Mouse (Mus musculus) bone marrow, adult 2 months (tissue): ENCODE data around the gene Defa22.
"Not testable (repeated sequence)": the region's sequence is repeated elsewhere in the genome, so short reads cannot be mapped to it uniquely, and the experiment has no call there.

Source experiments
- CTCF ChIP-seq: fragments of 200-500 bp; IDR thresholded peaks from 2 replicates; pipeline ENCODE4 v1.5.1; 2011; ENCODE audit warnings: low read length, control low read depth; ENCODE audit not compliant: control insufficient read depth, insufficient read depth
- POLR2A ChIP-seq: fragments of 200-500 bp; IDR thresholded peaks from 2 replicates; pipeline ENCODE4 v1.6.1; 2011; ENCODE audit warnings: low read depth, mild to moderate bottlenecking, control low read depth, low read length, borderline replicate concordance; ENCODE audit not compliant: control insufficient read depth

- not testable (repeated sequence) for TF ChIP-seq CTCF, POLR2A
Measured at GRCm38 (mm10) chr8:21191314-21191713, 29.2 kb downstream of the Defa22 start, which contains the start of gene Defa31.
